Mouse (Mus musculus) neural tube, embryonic 13.5 days (tissue): ENCODE measurements around the gene Srsf5. TPM values are rescaled to one million over a fixed set of nuclear protein-coding genes. Genes with fewer than 3 reads are reported as not detected.

Experiments
- ATAC-seq: fragments of 200-750 bp; cut with Nextera tagmentation; 2 replicates; pipeline ENCODE4 v1.8.0; 2017; ENCODE audit warnings: low read depth, mild to moderate bottlenecking, moderate TSS enrichment, moderate library complexity
- H3K27ac ChIP-seq: fragments of 300-500 bp; sonication (generic); replicated peaks from 2 replicates; pipeline ENCODE4 v1.5.1; 2015; ENCODE audit warnings: moderate library complexity, mild to moderate bottlenecking, inconsistent platforms
- H3K27me3 ChIP-seq: fragments of 300-500 bp; sonication (generic); 2 replicates; pipeline ENCODE4 v1.6.1; 2015; ENCODE audit warnings: mild to moderate bottlenecking, inconsistent platforms
- H3K36me3 ChIP-seq: fragments of 300-500 bp; sonication (generic); 2 replicates; pipeline ENCODE4 v1.6.1; 2015; ENCODE audit warnings: mild to moderate bottlenecking, inconsistent platforms
- H3K4me1 ChIP-seq: fragments of 300-500 bp; sonication (generic); replicated peaks from 2 replicates; pipeline ENCODE4 v1.6.1; 2015; ENCODE audit warnings: inconsistent platforms
- H3K4me2 ChIP-seq: fragments of 300-500 bp; sonication (generic); 2 replicates; pipeline ENCODE4 v1.6.1; 2015; ENCODE audit warnings: inconsistent platforms, mild to moderate bottlenecking, moderate library complexity
- H3K4me3 ChIP-seq: fragments of 300-500 bp; sonication (generic); 2 replicates; pipeline ENCODE4 v1.5.1; 2015; ENCODE audit warnings: mild to moderate bottlenecking, inconsistent platforms
- H3K9ac ChIP-seq: fragments of 300-500 bp; sonication (generic); 2 replicates; pipeline ENCODE4 v1.6.1; 2015; ENCODE audit warnings: moderate library complexity, mild to moderate bottlenecking, inconsistent platforms
- H3K9me3 ChIP-seq: fragments of 300-500 bp; sonication (generic); 2 replicates; pipeline ENCODE4 v1.6.1; 2016; ENCODE audit warnings: inconsistent platforms
- WGBS: fragments of 180-500 bp; shearing (Covaris S2); methylation state at CpG from one replicate; pipeline ENCODE4 v1.1.7; 2015; 5-methylcytosine and 5-hydroxymethylcytosine counted together
- polyA plus RNA-seq: library from polyadenylated mRNA; unstranded; fragments of >200 nt; fragmentation: Nextera tagmentation; extraction: Ambion mirVana; gene quantifications from 2 replicates; pipeline ENCODE4 v1.2.1, GENCODE M21; 2015

Gene Srsf5
- polyA plus RNA-seq, 1 experiment from 2014 or later = 427 TPM

DNA sequence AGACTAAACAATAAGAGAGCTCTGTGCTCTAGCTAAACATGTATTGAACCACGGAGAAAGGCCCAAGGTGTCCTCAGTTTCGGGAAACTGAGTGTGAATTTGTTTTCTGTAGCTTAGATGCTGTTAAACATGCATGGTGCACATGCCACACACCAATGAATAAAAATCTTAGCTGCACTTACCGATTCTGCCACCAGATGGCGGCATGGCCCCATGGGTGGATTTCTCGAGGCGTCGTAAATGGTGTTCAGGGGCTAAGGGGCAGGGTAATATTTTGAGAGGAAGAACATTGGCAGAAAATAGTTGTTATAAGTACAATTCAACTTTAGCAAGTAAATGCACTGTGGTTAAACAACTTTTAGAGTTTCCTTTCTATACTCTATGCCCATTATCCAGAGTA is 37.0 kb downstream of the Srsf5 start:
- under 1% methylated on average over 7 of the region's 7 CpGs for WGBS
- H3K27me3 ChIP-seq = no peaks in the 10 kb centered on the region
- no peak overlapping the region for H3K9ac ChIP-seq
- H3K36me3 ChIP-seq = no peaks in the 10 kb centered on the region
- H3K9me3 ChIP-seq = no peaks in the 10 kb centered on the region
- H3K4me2 ChIP-seq = no peak overlapping the region
- no peak overlapping the region for H3K27ac ChIP-seq
- no peak for ATAC-seq
- no peak overlapping the region for H3K4me3 ChIP-seq
- H3K4me1 ChIP-seq = no peaks in the 10 kb centered on the region

DNA sequence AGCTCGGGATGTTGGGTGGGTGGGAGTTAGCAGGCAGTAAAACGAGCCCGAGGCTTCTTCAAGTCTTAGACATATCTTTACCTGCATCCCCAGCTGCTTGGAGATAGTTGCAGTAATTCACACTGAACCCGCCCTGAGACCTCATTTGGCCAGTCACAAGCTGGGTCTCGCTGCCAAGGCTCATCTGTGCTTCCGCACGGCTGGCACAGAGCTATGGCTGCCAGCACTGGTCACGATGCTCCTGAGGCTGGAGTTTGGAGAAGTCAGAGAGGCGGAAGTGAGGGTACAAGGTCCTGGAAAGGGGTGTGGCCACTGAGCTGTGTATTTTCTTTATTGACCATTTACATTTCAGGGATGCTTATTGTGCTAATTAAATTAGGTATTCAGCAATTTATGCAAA is 38.4 kb downstream of the Srsf5 start:
- no peaks in the 10 kb centered on the region for H3K36me3 ChIP-seq
- no peaks in the 10 kb centered on the region for H3K4me1 ChIP-seq
- WGBS = 76% methylated on average over 9 of the region's 9 CpGs
- no peaks in the 10 kb centered on the region for H3K27me3 ChIP-seq
- no peaks in the 10 kb centered on the region for H3K9me3 ChIP-seq
- H3K4me3 ChIP-seq = no peak overlapping the region
- ATAC-seq = no peak
- no peak overlapping the region for H3K4me2 ChIP-seq
- H3K27ac ChIP-seq = no peak overlapping the region
- no peak overlapping the region for H3K9ac ChIP-seq

DNA sequence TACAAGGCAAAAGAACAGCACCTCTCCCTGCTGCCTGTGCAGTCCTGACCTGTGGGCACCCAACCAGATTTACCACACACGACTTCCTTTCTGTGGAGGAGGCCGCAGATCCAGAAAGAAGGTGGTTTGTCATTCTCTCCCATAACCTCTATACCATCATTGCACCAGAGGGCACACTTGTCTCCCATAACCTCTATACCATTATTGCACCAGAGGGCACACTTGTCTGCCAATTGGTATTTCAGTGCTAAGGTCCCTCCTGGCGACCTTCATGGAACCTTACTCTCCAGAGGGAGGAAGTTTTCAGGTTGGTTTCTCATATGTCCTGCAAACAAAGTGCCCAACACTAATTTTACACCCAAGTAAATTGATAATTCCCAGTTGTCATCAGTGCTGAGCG is 41.3 kb downstream of the Srsf5 start:
- H3K4me3 ChIP-seq = no peak overlapping the region
- H3K27me3 ChIP-seq = no peaks in the 10 kb centered on the region
- ATAC-seq = no peak
- H3K4me1 ChIP-seq = peaks cover 7% of the 10 kb centered on the region; the same call in 1 of the 2 replicates
- no peak overlapping the region for H3K9ac ChIP-seq
- H3K9me3 ChIP-seq = no peaks in the 10 kb centered on the region
- 92% methylated on average over 4 of the region's 4 CpGs for whole genome bisulfite sequencing
- H3K27ac ChIP-seq = no peak overlapping the region
- H3K4me2 ChIP-seq = no peak overlapping the region
- no peaks in the 10 kb centered on the region for H3K36me3 ChIP-seq

- Histone ChIP-seq H3K9me3 (no peaks in the 10 kb centered on the region), H3K27me3 (no peaks in the 10 kb centered on the region), H3K4me1 (peaks cover 7% of the 10 kb centered on the region; the same call in 1 of the 2 replicates), H3K27ac (no peak overlapping the region), H3K9ac (no peak overlapping the region), H3K4me2 (no peak overlapping the region), H3K36me3 (no peaks in the 10 kb centered on the region), H3K4me3 (no peak overlapping the region)
- WGBS = 79% methylated on average over 3 of the region's 3 CpGs
- ATAC-seq = no peak
Measured at GRCm38 (mm10) chr12:80988286-80988685, 43.0 kb downstream of the Srsf5 start.

- WGBS = 41% methylated on average over 13 of the region's 13 CpGs
- no peak for ATAC-seq
- Histone ChIP-seq H3K4me2 (no peak overlapping the region), H3K4me1 (peaks cover 7% of the 10 kb centered on the region; the same call in 1 of the 2 replicates), H3K36me3 (no peaks in the 10 kb centered on the region), H3K27ac (no peak overlapping the region), H3K9me3 (peaks cover 5% of the 10 kb centered on the region; the same call in 1 of the 2 replicates), H3K27me3 (no peaks in the 10 kb centered on the region), H3K9ac (no peak overlapping the region), H3K4me3 (no peak overlapping the region)
Measured at GRCm38 (mm10) chr12:80990901-80991445, 45.7 kb downstream of the Srsf5 start.

DNA sequence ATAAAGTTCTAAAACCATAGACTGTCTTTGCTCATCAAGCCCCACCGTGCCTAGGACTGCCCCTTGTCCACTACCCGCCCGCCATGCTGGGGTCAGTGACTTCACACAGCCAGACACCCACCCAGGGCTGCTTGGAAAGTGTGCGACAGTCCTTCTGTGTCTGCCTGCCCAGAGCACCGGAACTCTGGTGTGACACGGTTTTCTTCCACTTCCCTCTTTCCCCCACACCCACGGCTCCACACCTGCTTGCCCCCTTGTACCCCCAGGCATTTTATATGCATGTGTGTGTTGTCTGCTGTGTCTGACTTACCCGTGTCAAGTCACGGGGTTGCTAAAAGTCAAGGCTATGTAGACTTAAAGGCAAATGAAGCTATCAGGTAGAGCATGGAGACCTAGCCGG is 46.5 kb downstream of the Srsf5 start:
- Histone ChIP-seq H3K4me3 (no peak overlapping the region), H3K27ac (no peak overlapping the region), H3K4me1 (peaks cover 7% of the 10 kb centered on the region; the same call in 1 of the 2 replicates), H3K36me3 (no peaks in the 10 kb centered on the region), H3K27me3 (peaks cover under 1% of the 10 kb centered on the region; the same call in 1 of the 2 replicates), H3K9ac (no peak overlapping the region), H3K9me3 (peaks cover 6% of the 10 kb centered on the region; the same call in 1 of the 2 replicates), H3K4me2 (no peak overlapping the region)
- 85% methylated on average over 10 of the region's 10 CpGs for WGBS
- no peak for ATAC-seq

GRCm38 (mm10) chr12:80992540-80993122 is 47.3 kb downstream of the Srsf5 start:
- peaks cover 7% of the 10 kb centered on the region; the same call in 1 of the 2 replicates for H3K4me1 ChIP-seq
- H3K9ac ChIP-seq = no peak overlapping the region
- no peak overlapping the region for H3K4me2 ChIP-seq
- peaks cover 5% of the 10 kb centered on the region; the same call in 1 of the 2 replicates for H3K27me3 ChIP-seq
- no peaks in the 10 kb centered on the region for H3K36me3 ChIP-seq
- H3K4me3 ChIP-seq = no peak overlapping the region
- WGBS = 82% methylated on average over 8 of the region's 8 CpGs
- H3K9me3 ChIP-seq = peaks cover 6% of the 10 kb centered on the region; the same call in 1 of the 2 replicates
- H3K27ac ChIP-seq = no peak overlapping the region
- ATAC-seq = no peak

- H3K4me2 ChIP-seq = no peak overlapping the region
- no peaks in the 10 kb centered on the region for H3K36me3 ChIP-seq
- H3K27ac ChIP-seq = no peak overlapping the region
- peaks cover 6% of the 10 kb centered on the region; the same call in 1 of the 2 replicates for H3K9me3 ChIP-seq
- WGBS = 90% methylated on average over 1 of the region's 1 CpGs
- H3K4me1 ChIP-seq = peaks cover 11% of the 10 kb centered on the region
- no peak for ATAC-seq
- no peak overlapping the region for H3K9ac ChIP-seq
- no peak overlapping the region for H3K4me3 ChIP-seq
- H3K27me3 ChIP-seq = peaks cover 5% of the 10 kb centered on the region; the same call in 1 of the 2 replicates
Measured at GRCm38 (mm10) chr12:80993773-80994172, 48.5 kb downstream of the Srsf5 start.

DNA sequence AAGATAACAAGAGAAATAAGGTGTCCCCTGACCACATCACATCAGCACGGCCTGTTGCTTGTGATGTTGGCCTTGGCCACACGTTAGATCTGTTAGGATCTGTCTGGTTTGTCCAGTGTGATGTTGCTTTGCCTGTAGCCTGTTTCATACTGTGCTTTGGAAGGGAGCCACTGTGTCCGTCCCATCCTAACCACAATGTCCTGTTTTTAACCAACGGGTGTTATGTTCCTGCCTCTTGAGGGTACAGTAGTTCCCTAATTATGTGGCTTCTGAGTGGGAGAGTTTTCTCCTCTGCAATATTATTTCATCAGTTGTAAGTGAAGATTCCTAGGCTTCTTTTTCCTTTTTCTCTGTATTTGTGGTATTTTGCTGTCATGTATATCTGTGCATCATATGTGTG is 50.0 kb downstream of the Srsf5 start:
- no peak overlapping the region for H3K9ac ChIP-seq
- no peak overlapping the region for H3K4me2 ChIP-seq
- ATAC-seq = no peak
- no peak overlapping the region for H3K4me3 ChIP-seq
- no peaks in the 10 kb centered on the region for H3K36me3 ChIP-seq
- WGBS = 95% methylated on average over 4 of the region's 4 CpGs
- H3K27ac ChIP-seq = no peak overlapping the region
- H3K27me3 ChIP-seq = peaks cover 5% of the 10 kb centered on the region
- peaks cover 15% of the 10 kb centered on the region for H3K4me1 ChIP-seq
- peaks cover 6% of the 10 kb centered on the region; the same call in 1 of the 2 replicates for H3K9me3 ChIP-seq

GRCm38 (mm10) chr12:80997652-80998051 is 52.3 kb downstream of the Srsf5 start:
- Histone ChIP-seq H3K36me3 (no peaks in the 10 kb centered on the region), H3K9me3 (peaks cover 6% of the 10 kb centered on the region; the same call in 1 of the 2 replicates), H3K4me1 (peaks cover 10% of the 10 kb centered on the region), H3K4me2 (no peak overlapping the region), H3K4me3 (no peak overlapping the region), H3K27ac (no peak overlapping the region), H3K9ac (no peak overlapping the region), H3K27me3 (peaks cover 5% of the 10 kb centered on the region)
- 29% methylated on average over 4 of the region's 4 CpGs for WGBS
- no peak for ATAC-seq

DNA sequence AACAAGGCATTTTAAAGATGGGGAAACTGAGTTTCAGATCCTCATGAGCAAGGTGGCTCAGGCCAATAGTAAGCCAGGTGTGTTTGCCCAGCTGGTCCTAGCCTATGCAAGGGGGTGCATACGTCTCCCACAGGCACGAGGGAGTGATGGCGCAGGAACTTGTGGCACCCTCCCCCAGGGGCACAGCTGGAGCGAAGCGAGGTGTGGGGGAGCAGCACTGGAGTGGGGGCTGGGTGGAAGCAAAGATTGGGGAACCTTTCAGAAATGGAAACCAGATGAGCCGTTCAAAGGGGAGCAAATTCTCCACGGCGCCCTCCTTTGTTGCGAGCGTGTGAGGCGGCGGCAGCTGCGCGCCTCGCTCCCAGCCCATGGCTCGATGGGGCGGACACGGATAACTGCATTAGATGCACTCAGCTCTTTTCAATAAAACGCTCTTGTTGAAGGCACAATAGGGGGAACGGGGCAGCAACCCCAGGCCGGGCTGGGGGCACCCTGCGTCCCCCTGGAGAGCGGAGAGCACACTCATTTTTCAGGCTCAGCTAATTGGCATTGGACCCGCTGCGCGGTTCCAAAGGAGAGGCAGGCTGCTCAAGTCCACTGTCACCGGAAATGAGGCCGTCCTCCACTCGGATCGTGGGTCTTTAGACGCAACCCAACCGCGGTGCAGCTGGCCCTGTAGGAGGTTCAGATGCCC is 53.4 kb downstream of the Srsf5 start:
- WGBS = under 1% methylated on average over 33 of the region's 33 CpGs
- peak overlapping the region; percentile 46 for H3K4me2 ChIP-seq
- peak overlapping the region; percentile 25 for H3K4me3 ChIP-seq
- peaks cover 18% of the 10 kb centered on the region for H3K4me1 ChIP-seq
- peak; percentile 83 for ATAC-seq
- no peak overlapping the region for H3K27ac ChIP-seq
- H3K9ac ChIP-seq = peak overlapping the region; percentile 58
- peaks cover 5% of the 10 kb centered on the region for H3K27me3 ChIP-seq
- peaks cover 6% of the 10 kb centered on the region; the same call in 1 of the 2 replicates for H3K9me3 ChIP-seq
- no peaks in the 10 kb centered on the region for H3K36me3 ChIP-seq
